Comparison of ENCODE assay signal across 8 mouse cellular contexts in the genomic region with DNA sequence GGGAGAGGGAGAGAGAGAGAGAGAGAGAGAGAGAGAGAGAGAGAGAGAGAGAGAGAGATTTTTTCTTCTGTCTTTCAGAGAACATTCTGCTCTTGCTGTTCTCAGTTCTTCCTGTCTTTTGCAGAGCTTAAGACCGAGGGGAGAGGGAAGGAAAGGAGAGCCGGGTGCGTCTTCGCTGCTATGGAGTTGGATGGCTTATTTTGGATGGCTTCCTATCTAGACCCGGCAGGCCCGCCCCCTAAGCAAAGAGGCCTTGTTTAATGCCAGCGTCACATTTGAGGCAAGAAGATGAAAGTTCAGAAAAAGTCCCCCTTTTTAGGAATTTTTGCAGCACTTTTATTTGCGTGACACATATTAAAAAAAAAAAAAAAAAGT. TPM values are rescaled to one million over a fixed set of nuclear protein-coding genes. Genes with fewer than 3 reads are reported as not detected.
DNase-seq lines count a peak whose midpoint lies in the region; ATAC-seq and TF ChIP-seq lines count a peak whose summit lies in the region.

No protein-coding gene starts in this region.

- ATAC-seq in forebrain, embryonic 11.5 days (replicated peaks; ENCODE audit: low FRiP score): no peak
- ATAC-seq in intestine, embryonic 14.5 days (replicated peaks; ENCODE audit: low FRiP score, low TSS enrichment, low read depth): no peak
- peak; percentile 47 for ATAC-seq in lung, embryonic 16.5 days (ENCODE audit: low read depth)
- ATAC-seq in stomach, postnatal 0 days (ENCODE audit: low FRiP score, low TSS enrichment): no peak

- intact Hi-C loops in left cerebral cortex, postnatal 25 days (cut with DNase I): loop anchor here (1.0 to 5.0 kb wide), 4 partner anchors 152 to 577 kb away; partner anchors contain the start of gene Lrrc58
- intact Hi-C loops in left cerebral cortex, postnatal 36 days (cut with DNase I): loop anchor here (1.0 to 10.0 kb wide), 5 partner anchors 129 to 579 kb away; no protein-coding TSS in a partner anchor

- TF ChIP-seq CTCF in stomach, postnatal 0 days (IDR thresholded peaks at IDR 0.05; ENCODE audit: low read depth): no peak

- peak overlapping the region; percentile 55 for H3K4me2 ChIP-seq in forebrain, embryonic 11.5 days (ENCODE audit: low read depth, low read length, severe bottlenecking)
- H3K4me2 ChIP-seq in intestine, embryonic 14.5 days (ENCODE audit: low read length): peak overlapping the region; percentile 76
- peak overlapping the region; percentile 87 for H3K4me2 ChIP-seq in lung, embryonic 16.5 days (ENCODE audit: low read depth, low read length)
- H3K4me2 ChIP-seq in stomach, postnatal 0 days (replicated peaks; ENCODE audit: low read depth): peak overlapping the region; percentile 56

- H3K27me3 ChIP-seq in forebrain, embryonic 11.5 days (ENCODE audit: control insufficient read depth, insufficient read depth, low read length): no peaks in the 10 kb centered on the region
- H3K27me3 ChIP-seq in intestine, embryonic 14.5 days (replicated peaks; ENCODE audit: control insufficient read depth, insufficient read depth, low read length): no peaks in the 10 kb centered on the region
- H3K27me3 ChIP-seq in lung, embryonic 16.5 days (ENCODE audit: control insufficient read depth, insufficient read depth, low read depth, low read length): no peaks in the 10 kb centered on the region
- no peaks in the 10 kb centered on the region for H3K27me3 ChIP-seq in stomach, postnatal 0 days (ENCODE audit: control insufficient read depth, insufficient read depth, low read length)

- H3K9ac ChIP-seq in forebrain, embryonic 11.5 days (ENCODE audit: low read length): peak overlapping the region; percentile 51
- peak overlapping the region; percentile 82 for H3K9ac ChIP-seq in intestine, embryonic 14.5 days (ENCODE audit: low read length)
- H3K9ac ChIP-seq in lung, embryonic 16.5 days (ENCODE audit: low read length): peak overlapping the region; percentile 64
- peak overlapping the region; percentile 35; the same call in 1 of the 2 replicates for H3K9ac ChIP-seq in stomach, postnatal 0 days (ENCODE audit: low read length)

- peak overlapping the region; percentile 75; the same call in 1 of the 2 replicates for H3K27ac ChIP-seq in forebrain, embryonic 11.5 days (ENCODE audit: low read depth, low read length)
- H3K27ac ChIP-seq in intestine, embryonic 14.5 days (ENCODE audit: low read depth): peak overlapping the region; percentile 90
- peak overlapping the region; percentile 95 for H3K27ac ChIP-seq in lung, embryonic 16.5 days (ENCODE audit: low read length)
- no peak overlapping the region for H3K27ac ChIP-seq in stomach, postnatal 0 days (replicated peaks)

- 15% methylated on average over 8 of the region's 8 CpGs for WGBS in forebrain, embryonic 11.5 days
- WGBS in intestine, embryonic 14.5 days: 21% methylated on average over 8 of the region's 8 CpGs
- WGBS in lung, embryonic 16.5 days: 9% methylated on average over 8 of the region's 8 CpGs
- WGBS in stomach, postnatal 0 days: 7% methylated on average over 8 of the region's 8 CpGs

- DNase-seq in left cerebral cortex, postnatal 25 days (ENCODE audit: low spot score in 2 of 2): peak; percentile 44 to 53
- DNase-seq in left cerebral cortex, postnatal 36 days (ENCODE audit: low spot score in 2 of 2): no peak
- DNase-seq in forebrain, embryonic 11.5 days (ENCODE audit: low spot score): peak; percentile 54
- DNase-seq in intestine, embryonic 14.5 days (ENCODE audit: low spot score): no peak
- peak; percentile 16 for DNase-seq in stomach, postnatal 0 days (ENCODE audit: low spot score)
- DNase-seq in natural killer cell, adult 2 months (ENCODE audit: low spot score in 2 of 2): no peak
- DNase-seq in embryo, embryonic 10 days (ENCODE audit: low spot score): no peak

- no peak overlapping the region; the same call in 1 of the 2 replicates for H3K4me3 ChIP-seq in forebrain, embryonic 11.5 days (ENCODE audit: low read depth, low read length)
- H3K4me3 ChIP-seq in intestine, embryonic 14.5 days (ENCODE audit: low read depth, low read length): peak overlapping the region; percentile 46
- H3K4me3 ChIP-seq in lung, embryonic 16.5 days (ENCODE audit: low read length): peak overlapping the region; percentile 57
- H3K4me3 ChIP-seq in stomach, postnatal 0 days (ENCODE audit: low read depth, low read length): peak overlapping the region; percentile 36

- no peaks in the 10 kb centered on the region for H3K36me3 ChIP-seq in forebrain, embryonic 11.5 days (ENCODE audit: control insufficient read depth, insufficient read depth, low read length)
- no peaks in the 10 kb centered on the region for H3K36me3 ChIP-seq in intestine, embryonic 14.5 days (ENCODE audit: control insufficient read depth, insufficient read depth, low read length)
- no peaks in the 10 kb centered on the region for H3K36me3 ChIP-seq in lung, embryonic 16.5 days (ENCODE audit: control insufficient read depth, insufficient read depth, low read length)
- H3K36me3 ChIP-seq in stomach, postnatal 0 days (ENCODE audit: control insufficient read depth, insufficient read depth, low read length): no peaks in the 10 kb centered on the region

- H3K4me1 ChIP-seq in forebrain, embryonic 11.5 days (replicated peaks; ENCODE audit: control insufficient read depth, insufficient read depth, low read length): peaks cover 18% of the 10 kb centered on the region
- H3K4me1 ChIP-seq in intestine, embryonic 14.5 days (replicated peaks; ENCODE audit: control insufficient read depth, insufficient read depth, low read length): peaks cover 28% of the 10 kb centered on the region
- peaks cover 24% of the 10 kb centered on the region for H3K4me1 ChIP-seq in lung, embryonic 16.5 days (replicated peaks; ENCODE audit: control insufficient read depth, insufficient read depth, low read length)
- 0 out of 2 replicates have a peak, but pooled peaks cover 2% of the 10 kb centered on the region for H3K4me1 ChIP-seq in stomach, postnatal 0 days (replicated peaks; ENCODE audit: control insufficient read depth, insufficient read depth)

- no peaks in the 10 kb centered on the region for H3K9me3 ChIP-seq in forebrain, embryonic 11.5 days (ENCODE audit: control insufficient read depth, low read length)
- H3K9me3 ChIP-seq in intestine, embryonic 14.5 days (ENCODE audit: control insufficient read depth, low read length): no peaks in the 10 kb centered on the region
- no peaks in the 10 kb centered on the region for H3K9me3 ChIP-seq in lung, embryonic 16.5 days (ENCODE audit: control insufficient read depth, low read length)
- H3K9me3 ChIP-seq in stomach, postnatal 0 days (ENCODE audit: control insufficient read depth, low read length): no peaks in the 10 kb centered on the region

- TF ChIP-seq EP300 in stomach, postnatal 0 days (optimal IDR thresholded peaks at IDR 0.05): no peak

RNA-seq across cellular contexts. Expression of gene Ndufb4, which starts 30.0 kb away (rescaled TPM):
- total RNA-seq in left cerebral cortex, postnatal 25 days (2021): 10 to 100 TPM; 67.8 to 69.2 TPM
- total RNA-seq in left cerebral cortex, postnatal 36 days (2021): 10 to 100 TPM; 65.4 to 68.8 TPM
- 50.5 and 63.0 TPM in 2 replicates for polyA plus RNA-seq in forebrain, embryonic 11.5 days (2014; fragmentation: Nextera tagmentation; extraction: Ambion mirVana)
- 58.1 and 67.1 TPM in 2 replicates for polyA plus RNA-seq in intestine, embryonic 14.5 days (2014; fragmentation: Nextera tagmentation; extraction: Ambion mirVana)
- polyA plus RNA-seq in lung, embryonic 16.5 days (2015; fragmentation: Nextera tagmentation; extraction: Ambion mirVana): 50.0 and 63.8 TPM in 2 replicates
- 101 and 119 TPM in 2 replicates for polyA plus RNA-seq in stomach, postnatal 0 days (2015; fragmentation: Nextera tagmentation; extraction: Ambion mirVana)

Comparison
In these comparisons a context has a peak if more than half of its experiments do, and no peak if none do; other contexts are left out.
1. DNase-seq: peak in left cerebral cortex, postnatal 25 days (2 of 2), forebrain, embryonic 11.5 days (single experiment) and stomach, postnatal 0 days (single experiment); none in left cerebral cortex, postnatal 36 days (0 of 2), intestine, embryonic 14.5 days (single experiment), natural killer cell, adult 2 months (0 of 2) and embryo, embryonic 10 days (single experiment).
2. Peak in every context shown above with its lines, with median percentiles within 50 percentile points of each other: H3K4me2 ChIP-seq and H3K9ac ChIP-seq.